Mouse (Mus musculus): ENCODE data around the gene Rack1. TPM values are rescaled to one million over a fixed set of nuclear protein-coding genes. Genes with fewer than 3 reads are reported as not detected.
A peak's percentile ranks its signal among the peaks of the same experiment; 100 is the strongest.
"Not testable (repeated sequence)": the region's sequence is repeated elsewhere in the genome, so short reads cannot be mapped to it uniquely, and the experiment has no call there.

Rack1 gene
- total RNA-seq, 2 experiments from 2014 or later: 692 to 818 TPM

DNA sequence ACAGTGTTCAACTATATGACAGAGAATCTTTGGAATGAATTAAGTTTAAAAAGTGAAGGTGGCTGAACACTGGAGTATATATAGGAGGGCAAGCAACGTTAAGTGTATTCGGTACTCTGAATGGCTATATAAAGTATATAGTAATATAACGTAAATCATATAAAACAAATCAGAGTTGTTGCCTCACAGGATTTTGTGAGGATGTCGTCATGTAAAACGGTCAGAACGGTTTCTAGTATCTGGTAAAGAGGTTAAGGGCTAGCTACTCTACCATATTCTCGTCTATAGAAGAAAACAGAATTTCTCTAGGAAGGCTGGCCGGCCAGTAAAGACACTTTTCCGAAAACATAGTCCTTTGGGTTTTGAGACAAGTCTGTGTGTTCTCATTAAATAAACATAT, 17.7 kb downstream of the Rack1 start:
- no peak for DNase-seq (ENCODE audit: low spot score in 2 of 2)

DNA sequence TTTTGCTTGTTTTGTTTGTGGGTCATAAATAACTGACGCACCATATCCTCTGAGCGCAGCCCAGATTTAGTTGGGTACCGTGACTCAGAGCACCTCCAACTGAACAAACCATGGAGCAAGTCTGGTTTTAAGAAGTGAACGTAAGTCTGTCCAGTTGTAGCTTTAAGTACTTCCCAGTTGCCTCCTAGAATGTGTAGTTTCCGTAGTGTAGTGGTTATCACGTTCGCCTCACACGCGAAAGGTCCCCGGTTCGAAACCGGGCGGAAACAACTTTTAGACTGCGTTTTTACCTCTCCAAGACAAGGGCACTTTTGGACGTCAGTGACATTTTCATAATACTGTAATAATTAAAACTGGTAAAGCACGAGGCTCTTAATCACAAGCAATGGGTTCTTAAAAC, 18.2 kb downstream of the Rack1 start:
- DNase-seq (ENCODE audit: low spot score in 2 of 2): peak; percentile 49 to 69

DNA sequence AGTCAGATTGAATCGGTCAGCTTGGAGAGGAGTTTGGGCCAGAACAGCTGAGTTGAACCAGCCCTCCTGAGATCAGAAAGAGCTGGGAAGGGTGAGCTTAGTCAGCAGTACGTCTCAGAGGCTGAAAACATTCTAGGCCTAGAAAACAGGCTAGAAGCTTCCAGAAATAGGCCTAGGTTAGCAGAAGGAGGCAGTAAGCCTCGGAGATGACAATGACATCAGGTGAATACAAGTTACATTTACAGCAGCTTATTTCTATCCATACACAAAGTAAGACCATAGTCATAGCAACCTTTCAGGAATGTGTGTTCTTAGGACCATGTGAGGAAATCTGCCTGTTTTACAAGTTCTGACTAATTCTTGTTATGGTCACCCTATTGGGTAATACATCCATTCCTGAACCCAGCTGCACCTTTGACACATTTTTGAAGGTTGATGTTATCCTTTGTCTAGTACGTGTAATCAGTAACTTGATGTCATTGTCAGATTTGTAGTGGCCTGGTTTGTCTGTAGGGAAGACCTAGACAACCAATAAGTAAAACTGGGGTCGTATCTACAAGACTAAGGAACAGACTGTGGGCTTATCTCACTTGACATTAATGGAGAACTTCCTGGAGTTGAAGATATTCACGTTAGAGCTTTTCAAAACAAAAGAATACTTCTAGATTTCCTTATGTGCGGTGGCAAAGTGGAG, 19.6 kb downstream of the Rack1 start:
- DNase-seq (ENCODE audit: low spot score in 2 of 2): no peak

DNA sequence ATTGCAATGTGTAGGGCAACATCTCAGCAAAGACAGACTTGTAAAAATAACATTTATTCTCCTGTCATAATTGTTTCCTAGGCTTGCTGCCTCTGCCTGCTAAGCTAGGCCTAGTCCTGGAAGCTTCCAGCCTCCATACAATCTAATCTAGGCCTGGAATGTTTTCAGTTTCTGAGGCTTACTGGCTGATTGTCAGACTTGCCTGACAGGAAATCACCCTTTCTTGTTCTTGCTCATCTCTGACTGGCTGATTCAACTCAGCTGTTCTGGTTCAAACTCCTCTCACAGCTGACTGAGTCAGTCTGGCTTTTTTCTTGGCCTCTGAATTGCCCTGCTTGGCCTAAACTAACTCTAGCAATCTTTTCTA, 20.2 kb downstream of the Rack1 start:
- no peak for DNase-seq (ENCODE audit: low spot score in 2 of 2)

DNA sequence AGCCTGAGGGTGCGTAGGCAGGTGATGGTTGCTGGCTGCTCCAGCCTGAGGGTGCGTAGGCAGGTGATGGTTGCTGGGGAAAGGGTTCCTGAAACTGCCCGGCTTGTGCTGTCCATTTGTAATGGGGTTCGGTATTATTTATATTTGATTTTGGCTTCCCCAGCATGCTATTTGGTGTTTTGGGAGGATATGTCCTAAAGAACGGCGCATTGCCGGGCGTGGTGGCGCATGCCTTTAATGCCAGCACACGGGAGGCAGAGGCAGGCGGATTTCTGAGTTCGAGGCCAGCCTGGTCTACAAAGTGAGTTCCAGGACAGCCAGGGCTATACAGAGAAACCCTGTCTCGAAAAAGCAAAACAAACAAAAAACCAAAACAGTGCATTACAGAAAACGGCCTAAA, 21.2 kb downstream of the Rack1 start:
- not testable (repeated sequence) for DNase-seq (ENCODE audit: low spot score in 2 of 2)

- DNase-seq (ENCODE audit: low spot score in 2 of 2): no peak
Observed at GRCm38 (mm10) chr11:48822768-48823512, 22.8 kb downstream of the Rack1 start.

- no peak for DNase-seq (ENCODE audit: low spot score in 2 of 2)
Observed at GRCm38 (mm10) chr11:48823536-48823972, 23.4 kb downstream of the Rack1 start.

DNA sequence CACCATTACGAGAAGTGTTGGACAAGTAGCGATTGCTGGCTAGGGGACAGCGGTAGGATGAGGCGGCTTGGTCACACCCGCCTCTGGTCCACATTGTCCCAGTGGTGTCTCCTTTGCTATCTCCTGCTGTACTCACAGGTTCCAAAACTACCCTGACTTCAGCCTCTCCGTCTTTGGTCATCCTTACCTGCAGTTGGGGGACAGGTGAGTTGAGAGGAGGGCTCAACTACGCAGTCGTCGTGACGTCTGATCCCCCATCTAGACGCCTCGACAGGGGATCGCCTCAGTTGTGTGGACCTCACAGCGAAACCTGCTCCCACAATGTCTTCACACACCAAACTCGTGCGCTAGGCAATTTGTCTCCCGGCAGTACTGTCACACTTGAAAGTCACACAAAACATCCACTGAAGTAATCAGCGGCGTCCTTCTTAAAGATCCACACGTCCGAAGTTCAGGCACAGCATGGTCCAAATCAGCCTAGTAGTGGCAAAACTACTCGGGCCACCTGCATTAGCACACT, 24.2 kb downstream of the Rack1 start:
- no peak for DNase-seq (ENCODE audit: low spot score in 2 of 2)

GRCm38 (mm10) chr11:48825979-48826751, 26.0 kb downstream of the Rack1 start, which contains the start of the genes Trim7 and Gm12184:
Trim7 (plus strand) TSS chr11:48826140.
Gm12184 (minus strand) TSS chr11:48826655.
- not testable (repeated sequence) for DNase-seq (ENCODE audit: low spot score in 2 of 2)

- DNase-seq (ENCODE audit: low spot score in 2 of 2): no peak
Observed at GRCm38 (mm10) chr11:48826752-48827096, 26.6 kb downstream of the Rack1 start.

GRCm38 (mm10) chr11:48827926-48828325, 27.8 kb downstream of the Rack1 start:
- no peak for DNase-seq (ENCODE audit: low spot score in 2 of 2)

- DNase-seq (ENCODE audit: low spot score in 2 of 2): no peak
Observed at GRCm38 (mm10) chr11:48830279-48830678, 30.1 kb downstream of the Rack1 start.

- no peak for DNase-seq (ENCODE audit: low spot score in 2 of 2)
Observed at GRCm38 (mm10) chr11:48831273-48831672, 31.1 kb downstream of the Rack1 start.

DNA sequence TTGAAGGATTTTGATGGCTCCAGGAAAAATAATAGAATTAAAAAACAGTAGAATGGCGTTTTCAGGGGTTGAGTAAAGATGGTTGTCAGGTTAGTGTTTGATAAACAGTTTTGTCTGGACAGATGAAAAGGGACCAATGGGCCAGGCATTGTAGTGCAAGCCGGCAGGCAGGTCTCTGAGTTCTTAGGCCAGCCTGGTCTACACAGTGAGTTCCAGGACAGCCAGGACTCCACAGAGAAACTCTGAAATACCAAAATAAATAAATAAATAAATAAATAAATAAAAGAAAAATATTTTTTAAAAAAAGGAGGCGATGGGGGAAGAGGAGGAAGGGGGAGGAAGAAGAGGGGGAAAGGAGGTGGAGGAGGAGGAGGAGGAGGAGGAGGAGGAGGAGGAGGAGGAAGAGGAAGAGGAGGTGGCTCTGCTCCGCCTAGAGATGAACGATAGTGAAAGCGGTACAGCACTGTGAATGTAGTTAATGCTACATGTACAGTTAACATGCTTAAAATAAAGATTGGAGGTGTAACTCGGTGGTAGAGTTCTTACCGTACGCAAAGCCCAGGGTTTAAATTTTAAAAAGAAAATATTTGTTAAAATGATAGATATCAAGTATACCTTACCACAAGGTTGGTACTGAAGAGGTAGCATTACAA, 33.1 kb downstream of the Rack1 start:
- no peak for DNase-seq (ENCODE audit: low spot score in 2 of 2)

DNA sequence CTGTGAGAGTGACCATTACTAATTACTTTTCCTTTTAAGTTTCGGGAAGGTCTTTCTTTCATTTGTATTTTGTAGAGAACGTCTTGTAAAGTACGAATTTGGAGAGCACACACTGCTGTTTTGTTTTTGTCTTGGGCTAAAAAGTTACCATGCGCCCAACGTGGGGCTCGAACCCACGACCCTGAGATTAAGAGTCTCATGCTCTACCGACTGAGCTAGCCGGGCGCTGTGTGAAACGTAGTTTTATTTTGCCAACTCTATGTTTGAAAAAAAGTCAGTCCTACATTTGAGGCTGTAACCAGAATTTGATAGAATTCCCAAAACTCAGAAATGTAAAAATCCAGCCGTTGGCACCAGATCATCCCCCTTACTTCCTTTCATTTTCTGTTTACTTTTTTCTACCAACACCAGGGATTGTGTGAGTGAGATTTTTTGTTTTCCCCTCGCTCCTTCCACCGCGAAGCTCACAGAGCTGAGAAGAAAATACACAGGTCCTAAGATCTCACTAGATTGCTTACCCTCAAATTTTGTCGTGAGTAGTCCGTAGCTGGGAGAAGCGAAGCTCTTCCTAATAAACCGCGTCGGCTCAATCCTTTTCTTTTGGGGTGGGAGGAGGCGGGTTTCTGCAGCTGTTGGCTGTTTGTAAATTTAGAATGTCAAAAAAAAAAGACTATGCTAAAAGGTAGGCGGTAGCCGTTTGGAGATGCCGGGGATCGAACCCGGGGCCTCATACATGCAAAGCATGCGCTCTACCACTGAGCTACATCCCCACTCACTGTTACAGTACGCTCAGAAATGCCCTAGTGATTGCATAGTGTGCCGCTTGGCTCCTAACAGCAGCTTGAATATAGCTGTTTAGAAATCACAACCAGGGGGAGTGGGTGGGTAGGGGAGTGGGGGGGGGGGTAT, 33.9 kb downstream of the Rack1 start:
- peak; percentile 81 to 87 for DNase-seq (ENCODE audit: low spot score in 2 of 2)

DNA sequence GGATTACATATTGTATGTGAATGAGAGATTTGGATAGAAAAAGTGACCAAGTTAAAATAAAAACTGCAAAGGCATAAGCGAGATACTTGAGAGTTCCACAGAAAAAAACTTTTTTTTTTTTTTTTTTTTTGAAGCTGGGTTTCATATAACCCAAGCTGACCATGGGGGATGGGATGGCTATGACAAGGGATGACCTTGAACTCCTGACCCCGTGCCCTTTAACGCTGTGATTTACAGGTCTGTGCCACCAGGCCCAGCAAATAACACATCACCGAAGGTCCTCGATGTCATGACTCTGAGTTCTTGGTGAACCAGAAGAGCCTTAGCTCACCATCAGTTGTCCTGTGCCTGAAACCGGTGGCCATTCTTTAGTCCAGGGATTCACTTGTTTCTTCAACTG, 35.8 kb downstream of the Rack1 start:
- no peak for DNase-seq (ENCODE audit: low spot score in 2 of 2)

- peak in 1 of 2 experiments; percentile 29 for DNase-seq (ENCODE audit: low spot score in 2 of 2)
Observed at GRCm38 (mm10) chr11:48836990-48837309, 36.8 kb downstream of the Rack1 start.

GRCm38 (mm10) chr11:48837310-48838180, 37.4 kb downstream of the Rack1 start:
- peak; percentile 49 to 65 for DNase-seq (ENCODE audit: low spot score in 2 of 2)

GRCm38 (mm10) chr11:48838181-48838797, 38.2 kb downstream of the Rack1 start:
- no peak for DNase-seq (ENCODE audit: low spot score in 2 of 2)

Data from gastrocnemius, postnatal 4 days (tissue).